Mouse (Mus musculus): ENCODE measurements around the gene Clta.
A peak's percentile ranks its signal among the peaks of the same experiment; 100 is the strongest.

Gene Clta

DNA sequence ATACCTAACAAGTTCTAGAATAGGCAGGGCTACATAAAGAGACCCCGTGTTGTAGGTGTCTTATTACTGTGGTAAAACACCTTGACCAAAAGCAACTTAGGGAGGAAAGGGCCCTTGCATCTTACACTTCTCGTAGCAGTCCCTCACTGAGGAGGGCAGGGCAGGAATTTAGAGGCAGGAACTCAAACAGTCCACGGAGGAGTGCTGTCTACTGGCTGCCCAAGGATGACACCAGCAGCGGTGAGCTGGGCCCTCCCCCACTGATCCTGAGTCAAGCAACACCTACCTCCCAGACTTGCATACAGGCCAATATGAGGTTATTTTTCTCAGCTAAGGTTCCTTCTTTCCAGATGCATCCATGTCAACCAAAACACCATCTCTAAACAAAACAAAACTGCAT is 24.0 kb upstream of the Clta start:
- DNase-seq (ENCODE audit: low read depth) = no peak

DNA sequence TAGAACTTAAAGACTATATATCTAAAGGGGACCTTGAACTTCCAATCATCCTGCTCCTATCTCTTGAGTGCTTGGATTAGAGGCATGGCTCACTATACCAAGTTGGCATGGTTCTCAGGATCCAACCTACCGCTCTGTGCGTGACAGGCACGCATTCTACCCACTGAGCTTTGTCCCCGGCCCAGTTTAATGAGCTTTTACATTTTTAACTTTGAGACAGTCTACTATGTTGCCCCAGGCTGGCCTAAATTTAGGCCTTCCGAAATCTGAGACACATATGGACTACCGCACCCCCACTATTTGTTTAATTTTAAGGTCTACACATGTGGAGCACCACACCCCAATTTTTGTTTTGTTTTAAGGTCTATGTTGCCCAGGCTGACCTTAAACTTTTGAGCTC is 23.4 kb upstream of the Clta start:
- no peak for DNase-seq (ENCODE audit: low read depth)

DNA sequence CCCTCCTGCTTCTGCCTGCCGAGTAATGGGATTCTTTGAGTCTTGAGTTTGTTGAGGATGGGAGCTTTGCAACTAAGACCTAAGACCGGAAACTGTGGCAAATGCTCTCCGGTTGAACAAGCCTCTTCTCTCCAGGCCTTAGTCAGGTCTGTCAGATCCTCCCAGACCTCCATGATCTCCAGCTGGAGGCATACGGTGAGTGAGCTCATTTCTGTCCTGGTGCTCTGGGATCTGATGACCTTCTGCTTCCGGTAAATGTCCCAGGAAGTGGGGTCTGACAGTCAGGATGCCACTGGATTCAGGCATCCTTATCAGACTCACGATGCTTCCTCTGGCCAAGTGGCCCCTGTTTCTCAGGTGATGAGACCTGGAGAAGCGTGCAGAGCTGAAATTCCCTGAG is 23.0 kb upstream of the Clta start:
- no peak for DNase-seq (ENCODE audit: low read depth)

DNA sequence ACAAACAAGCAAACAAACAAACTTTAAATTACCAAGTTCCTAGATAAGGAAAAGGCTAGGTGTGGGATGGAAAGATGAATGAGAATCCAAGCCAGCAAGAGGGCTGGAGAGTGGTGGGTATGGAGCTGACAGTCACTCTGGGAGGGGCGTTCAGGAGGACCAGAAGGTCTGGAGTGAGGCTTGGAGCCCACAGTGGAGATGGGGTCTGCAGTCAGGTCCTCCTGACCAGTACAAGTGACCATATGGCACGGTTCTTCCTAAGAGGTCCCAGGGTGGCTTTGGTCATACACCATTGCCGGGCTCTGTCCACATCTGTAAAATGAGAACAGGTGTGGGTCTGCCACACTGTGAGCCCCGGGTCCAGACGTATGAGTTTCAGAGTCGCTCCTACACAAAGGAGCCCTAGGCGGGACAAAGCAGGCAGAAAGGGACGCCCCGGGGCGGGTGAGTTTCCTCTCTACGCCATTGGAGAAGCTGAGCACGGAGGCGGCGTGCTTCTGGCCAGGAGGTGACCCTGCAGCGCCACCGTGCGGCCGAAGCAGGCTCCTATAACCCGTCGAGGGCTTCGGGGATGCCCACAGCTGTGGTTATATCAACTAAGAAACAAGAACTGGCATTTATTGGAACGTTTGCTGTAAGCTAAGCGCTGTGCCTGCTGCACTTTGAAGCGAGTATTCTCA is 22.1 kb upstream of the Clta start:
- peak; percentile 96 for DNase-seq (ENCODE audit: low read depth)

DNA sequence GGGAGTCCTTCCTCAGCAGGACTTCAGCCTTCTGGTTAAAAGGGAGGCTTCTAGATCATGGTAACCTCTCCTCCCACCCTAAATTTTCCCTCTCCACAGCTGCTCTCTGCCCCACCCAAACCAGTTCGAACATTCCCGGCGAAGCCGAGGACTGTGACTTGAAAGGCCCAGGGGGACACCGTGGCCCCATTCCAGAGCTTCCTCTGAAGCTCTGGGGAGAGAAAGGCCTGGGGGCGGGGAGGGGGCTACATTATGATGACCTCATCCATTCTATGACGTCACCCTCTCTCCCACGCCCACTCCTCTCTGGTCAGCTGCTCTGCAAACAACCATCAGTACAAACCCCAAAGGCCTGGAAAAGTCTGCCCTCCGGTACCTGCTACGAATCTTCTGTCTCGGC is 21.1 kb upstream of the Clta start, which contains the start of gene Ccin:
Gene Ccin (plus strand): TSS at position 303 of the 400 bp plus-strand sequence.
- DNase-seq (ENCODE audit: low read depth) = no peak

DNA sequence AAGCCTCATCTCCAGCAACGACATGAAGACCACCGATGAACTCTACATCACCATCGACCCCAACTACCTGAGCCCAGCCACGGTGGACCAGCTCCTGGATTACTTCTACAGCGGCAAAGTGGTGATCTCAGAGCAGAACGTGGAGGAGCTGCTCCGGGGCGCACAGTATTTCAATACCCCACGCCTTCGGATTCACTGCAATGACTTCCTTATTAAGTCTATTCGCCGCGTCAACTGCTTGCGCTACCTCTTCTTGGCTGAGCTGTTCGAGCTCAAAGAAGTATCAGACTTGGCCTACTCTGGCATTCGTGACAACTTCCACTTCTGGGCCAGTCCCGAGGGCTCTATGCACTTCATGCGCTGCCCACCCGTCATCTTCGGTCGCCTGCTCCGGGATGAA is 20.5 kb upstream of the Clta start:
- no peak for DNase-seq (ENCODE audit: low read depth)

DNA sequence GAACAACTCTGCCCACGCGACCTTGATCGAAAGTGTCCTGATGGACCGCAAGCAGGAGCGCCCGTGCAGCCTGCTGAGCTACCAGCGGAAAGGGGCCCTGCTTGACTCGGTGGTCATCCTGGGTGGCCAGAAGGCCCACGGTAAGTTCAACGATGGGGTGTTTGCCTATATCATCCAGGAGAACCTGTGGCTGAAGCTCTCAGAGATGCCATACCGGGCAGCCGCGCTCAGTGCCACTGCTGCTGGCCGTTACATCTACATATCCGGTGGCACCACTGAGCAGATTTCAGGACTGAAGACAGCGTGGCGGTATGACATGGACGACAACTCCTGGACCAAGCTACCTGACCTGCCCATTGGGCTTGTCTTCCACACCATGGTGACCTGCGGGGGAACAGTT is 19.9 kb upstream of the Clta start:
- no peak for DNase-seq (ENCODE audit: low read depth)

DNA sequence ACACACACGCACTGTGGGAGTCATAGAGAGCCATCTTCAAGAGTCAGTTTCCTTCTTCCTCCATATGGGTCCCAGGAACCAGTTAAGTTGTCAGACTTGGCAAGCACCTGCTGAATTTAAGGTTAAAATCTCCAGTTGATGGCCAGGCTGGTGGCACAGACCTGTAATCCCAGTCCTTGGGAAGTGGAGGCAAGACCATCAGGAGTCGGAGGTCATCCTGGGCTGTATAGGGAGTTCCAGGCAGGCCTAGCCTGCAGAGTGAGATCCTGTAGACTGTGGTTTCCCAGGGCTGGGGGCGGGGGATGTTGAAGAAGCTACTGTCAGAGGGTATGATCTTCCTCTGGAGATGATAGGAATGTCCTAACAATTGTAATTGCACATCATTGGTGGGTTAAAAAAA is 15.3 kb upstream of the Clta start:
- DNase-seq (ENCODE audit: low read depth) = no peak

DNA sequence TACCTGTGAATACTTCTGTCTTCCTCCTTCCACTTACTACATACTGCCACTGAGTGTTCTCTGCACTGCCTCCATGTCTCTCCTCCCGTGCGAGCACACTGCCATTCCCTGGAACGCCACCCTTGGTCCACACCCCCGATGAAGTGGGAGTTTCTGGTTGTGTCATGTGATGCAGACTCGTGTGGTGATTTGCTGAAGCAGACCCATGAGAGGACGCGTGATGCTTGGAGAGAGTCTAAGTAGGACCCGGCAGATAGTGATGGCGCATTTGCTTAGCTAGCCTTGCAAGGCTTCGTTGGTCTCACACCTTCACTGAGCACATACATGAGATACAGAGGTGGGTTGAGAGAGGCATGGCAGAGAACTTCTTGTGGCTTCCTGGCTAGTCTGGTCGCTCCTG is 11.2 kb upstream of the Clta start:
- DNase-seq (ENCODE audit: low read depth) = no peak

DNA sequence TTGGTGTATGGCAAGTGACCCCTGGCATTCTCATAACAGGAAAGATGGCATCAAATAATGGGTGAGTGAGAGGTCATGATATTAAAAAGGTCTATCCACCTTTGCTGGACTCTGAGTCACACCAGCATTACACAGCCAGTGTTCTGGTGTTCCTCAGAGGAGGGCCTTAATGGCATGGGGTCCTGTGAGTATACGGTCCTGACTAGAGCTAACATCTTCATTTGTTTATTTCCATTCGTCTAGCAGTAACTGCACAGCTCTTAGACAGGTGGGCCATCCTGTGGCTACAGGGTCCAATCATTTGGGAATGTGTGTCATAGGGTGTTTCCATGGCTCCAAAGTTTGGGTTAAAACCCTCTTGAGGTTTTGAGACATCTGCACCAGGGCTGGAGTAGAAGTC is 9.9 kb upstream of the Clta start:
- DNase-seq (ENCODE audit: low read depth) = no peak

DNA sequence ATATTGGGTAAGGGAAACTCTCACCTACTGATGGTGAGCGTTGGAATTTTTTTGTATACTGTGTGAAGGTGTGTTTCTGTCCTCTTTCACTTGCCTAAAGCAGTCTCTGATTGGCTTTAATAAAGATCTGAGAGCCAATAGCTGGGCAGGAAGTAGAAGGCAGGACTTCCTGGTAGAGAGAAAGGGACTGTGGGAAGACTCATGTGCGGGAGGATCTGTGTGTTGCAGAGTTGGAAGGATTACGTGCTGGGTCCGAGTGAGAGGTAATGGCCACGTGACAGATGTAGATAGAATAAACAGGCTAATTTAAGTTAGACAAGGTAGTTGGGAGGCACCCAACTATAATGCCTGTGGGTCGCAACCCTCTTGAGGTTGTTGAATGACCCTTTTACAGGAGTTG is 630 bp upstream of the Clta start:
- no peak for DNase-seq (ENCODE audit: low read depth)

DNA sequence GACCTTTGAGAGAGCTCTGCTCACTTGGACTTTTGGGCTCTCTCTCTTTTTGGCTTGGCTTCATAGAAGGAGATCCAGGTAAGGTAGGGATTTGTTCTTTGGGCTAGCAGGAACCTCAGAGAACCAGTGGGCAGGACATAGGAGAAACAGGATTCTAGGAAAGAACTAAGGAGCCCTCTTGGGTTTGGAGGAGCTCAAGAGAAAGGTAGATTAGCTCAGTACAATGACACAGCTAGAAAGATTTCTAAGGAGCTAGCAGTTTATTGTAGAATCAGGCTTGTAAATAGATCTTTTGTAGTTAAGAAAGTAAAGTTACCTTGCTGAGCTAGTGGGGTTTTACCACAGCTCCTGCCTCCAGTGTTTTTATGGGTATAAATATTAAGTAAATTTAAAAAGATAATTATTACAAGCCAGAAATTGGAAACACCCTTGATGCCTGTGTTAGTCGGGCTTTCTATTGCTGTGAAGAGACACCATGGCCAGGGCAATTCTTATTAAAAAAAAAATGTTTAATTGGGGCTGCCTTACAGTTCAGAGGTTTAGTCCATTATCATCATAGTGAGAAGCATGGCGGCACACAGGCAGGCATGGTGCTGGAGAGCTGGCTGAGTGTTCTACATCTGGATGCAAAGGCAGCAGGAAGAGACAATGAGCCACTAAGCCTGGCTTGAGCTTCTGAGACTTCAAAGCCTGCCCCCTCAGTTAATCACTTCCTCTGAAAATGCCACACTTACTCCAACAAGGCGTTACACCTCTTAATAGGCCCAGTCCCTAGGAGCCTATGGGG is 564 bp downstream of the Clta start:
- no peak for DNase-seq (ENCODE audit: low read depth)

DNA sequence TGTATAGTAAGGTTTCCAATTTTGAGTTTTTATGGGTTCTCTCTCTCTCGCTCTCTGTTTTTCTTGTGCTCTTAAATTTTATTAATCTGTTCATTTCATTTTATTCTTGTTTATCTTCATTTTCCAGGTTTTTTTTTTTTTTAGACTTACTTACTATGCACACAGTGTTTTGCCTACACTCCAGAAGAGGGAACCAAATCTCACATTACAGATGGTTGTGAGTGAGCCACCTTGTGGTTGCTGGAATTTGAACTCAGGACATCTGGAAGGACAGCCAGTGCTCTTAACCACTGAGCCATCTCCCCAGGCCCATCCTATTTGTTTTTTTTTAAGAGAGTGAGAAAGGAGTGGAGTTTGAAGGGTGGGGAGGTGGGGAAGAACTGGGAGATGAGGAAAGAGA is 5.9 kb downstream of the Clta start:
- DNase-seq (ENCODE audit: low read depth) = no peak

DNA sequence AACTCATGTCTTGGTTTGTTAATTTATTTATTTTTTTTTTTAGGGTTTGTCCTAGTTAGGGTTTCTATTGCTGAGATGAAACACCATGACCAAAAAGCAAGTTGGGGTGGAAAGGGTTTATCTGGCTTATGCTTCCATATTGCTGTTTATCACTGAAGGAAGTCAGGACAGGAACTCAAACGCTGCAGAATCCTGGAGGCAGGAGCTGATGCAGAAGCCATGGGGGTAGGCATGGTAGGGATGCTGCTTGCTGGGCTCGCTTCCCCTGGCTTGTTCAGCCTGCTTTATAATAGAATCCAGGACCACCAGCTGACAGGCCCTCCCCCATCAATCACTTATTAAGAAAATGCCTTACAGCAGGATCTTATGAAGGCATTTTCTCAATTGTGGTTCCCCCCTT is 6.6 kb downstream of the Clta start:
- DNase-seq (ENCODE audit: low read depth) = no peak

DNA sequence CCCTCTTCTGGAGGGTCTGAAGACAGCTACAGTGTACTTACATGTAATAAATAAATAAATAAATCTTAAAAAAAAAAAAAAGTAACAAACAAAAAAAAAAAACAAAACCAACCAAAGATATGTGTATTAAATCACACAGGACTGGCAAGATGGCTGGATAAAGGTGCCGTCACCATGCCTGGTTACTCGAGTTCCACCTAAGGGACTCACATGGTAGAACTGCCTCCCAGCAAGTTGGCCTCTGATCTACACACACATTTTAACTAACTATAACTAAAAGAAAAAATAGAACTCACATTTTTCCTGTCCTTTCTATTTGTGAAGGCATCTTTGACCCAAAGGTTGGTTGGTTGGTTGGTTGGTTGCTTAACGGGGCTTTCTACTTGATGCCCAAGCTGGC is 7.5 kb downstream of the Clta start:
- peak; percentile 52 for DNase-seq (ENCODE audit: low read depth)

DNA sequence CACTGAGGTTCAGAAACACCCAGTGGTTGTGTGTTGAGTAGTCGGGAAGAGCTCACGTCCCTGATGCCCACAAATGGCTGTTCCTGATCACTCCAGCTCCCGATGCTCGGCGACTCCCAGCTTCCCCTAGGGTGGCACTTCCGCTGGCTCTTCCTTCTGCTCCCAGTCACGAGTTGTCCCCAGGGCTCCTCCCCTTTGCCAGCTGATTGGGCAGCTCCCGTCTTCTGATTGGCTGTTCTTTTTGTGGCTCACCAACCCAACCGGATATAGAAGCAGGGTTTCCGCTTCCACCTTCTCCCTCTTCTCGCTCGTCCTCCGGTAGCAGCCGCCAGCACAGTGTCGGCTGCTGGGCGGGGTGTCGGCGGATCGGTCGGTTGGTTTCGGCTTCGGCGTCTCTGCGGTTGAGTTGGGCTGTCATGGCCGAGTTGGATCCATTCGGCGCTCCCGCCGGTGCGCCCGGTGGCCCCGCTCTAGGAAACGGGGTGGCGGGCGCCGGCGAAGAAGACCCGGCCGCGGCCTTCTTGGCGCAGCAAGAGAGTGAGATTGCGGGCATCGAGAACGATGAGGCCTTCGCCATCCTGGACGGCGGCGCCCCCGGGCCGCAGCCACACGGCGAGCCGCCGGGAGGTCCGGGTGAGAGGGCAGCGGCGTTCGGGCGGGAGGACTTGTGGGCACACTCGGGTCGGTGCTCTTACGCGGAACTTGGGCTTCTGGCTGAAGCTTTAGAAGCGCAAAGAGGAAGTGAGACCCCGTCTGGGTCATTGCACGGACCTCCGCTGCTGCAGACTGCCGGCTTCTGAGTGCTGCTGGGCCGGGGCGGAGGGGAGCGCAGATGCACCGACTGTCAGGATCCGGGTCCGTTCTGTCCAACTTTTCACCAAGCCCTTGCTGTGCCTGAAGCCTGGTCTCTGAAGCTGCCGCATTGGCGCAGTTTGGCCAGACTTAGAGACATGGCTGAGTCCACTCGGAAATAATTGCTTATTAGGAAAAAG is 8.4 kb downstream of the Clta start:
- peak; percentile 91 for DNase-seq (ENCODE audit: low read depth)

DNA sequence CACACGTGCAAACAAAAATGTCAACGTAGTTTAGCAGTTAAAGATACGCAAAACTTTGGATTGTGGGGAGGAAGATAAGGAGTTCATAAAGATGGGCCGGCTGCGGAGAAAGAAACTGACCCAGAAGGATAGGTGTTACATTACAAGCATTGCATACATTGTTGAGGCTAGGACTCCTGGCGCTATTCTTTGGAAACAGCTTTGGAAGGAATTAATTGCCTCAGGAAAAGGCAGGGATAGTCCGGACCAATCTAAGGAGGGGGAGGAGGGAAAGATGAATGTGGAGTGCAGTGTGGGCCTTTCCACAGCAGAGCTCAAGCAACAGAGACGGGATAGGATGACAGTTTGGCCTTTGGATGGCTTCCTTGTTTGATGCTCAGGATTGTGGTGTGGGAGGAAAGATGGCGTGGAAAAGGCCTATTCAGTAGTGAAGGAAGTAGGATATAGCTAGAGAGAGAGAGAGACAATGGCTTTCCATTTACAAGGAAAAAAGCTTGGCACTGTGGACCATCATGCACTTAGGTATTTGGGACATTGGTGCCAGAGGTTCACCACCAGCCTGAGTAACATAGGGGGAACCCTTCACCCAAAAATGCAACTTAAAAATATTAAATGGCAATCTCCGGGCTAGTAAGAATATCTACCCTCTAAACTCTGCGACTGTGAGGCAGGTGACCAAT is 9.3 kb downstream of the Clta start:
- DNase-seq (ENCODE audit: low read depth) = no peak

DNA sequence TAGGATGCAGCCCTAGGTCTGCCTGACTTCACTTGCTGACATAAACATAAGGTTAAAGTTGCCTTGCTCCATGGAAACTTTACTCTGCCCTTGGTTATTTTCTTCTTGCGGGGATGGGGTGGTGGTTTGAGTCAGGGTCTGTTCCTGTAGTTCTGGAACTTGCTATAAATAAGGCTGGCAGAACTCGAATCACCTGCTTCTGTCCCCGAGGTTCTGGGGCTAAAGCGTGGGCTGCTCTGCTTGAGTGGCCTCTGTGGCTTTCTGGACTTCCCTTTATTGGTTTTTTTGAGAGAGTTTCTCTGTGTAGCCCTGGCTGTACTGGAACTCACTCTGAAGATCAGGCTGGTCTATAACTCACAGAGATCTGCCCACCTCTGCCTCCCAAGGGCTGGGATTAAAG is 11.8 kb downstream of the Clta start:
- no peak for DNase-seq (ENCODE audit: low read depth)

DNA sequence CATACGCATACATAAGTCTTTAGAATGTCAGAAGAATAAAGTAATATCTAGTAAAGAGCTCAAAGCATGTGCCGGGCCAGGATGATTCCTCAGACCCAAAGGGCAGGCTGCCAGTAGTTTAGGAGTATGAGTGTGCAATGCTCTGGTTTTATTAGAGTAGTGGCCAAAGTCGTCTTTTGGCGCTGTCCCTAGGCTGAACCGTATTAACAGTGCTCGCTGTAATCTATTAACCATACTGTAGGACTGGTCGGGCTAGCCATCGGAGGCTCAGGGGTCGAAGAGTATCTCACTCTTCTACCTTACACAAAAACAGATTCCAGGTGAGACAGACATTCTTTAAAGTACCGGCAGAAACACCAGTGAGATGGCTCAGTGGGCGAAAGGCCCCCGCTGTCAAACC is 12.5 kb downstream of the Clta start:
- DNase-seq (ENCODE audit: low read depth) = no peak

DNA sequence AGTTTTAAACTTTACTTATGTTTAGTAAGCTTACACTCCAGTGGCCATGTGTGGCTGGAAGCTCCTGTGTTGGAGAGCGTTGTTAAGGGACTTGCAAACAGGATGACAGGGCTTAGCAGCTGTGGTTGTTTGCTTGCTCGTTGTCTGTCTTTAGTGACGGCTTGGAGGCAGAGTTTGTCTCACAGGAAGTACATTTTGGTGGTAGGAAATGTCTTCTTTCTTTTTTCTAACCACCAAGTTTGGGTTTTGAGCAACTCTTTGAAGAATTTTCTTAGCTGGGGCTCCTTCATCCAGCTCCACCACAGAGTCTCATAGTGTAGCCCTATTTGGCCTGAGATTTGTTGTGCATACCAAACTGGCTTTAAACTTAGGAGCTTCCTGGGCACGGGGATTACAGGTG is 18.1 kb downstream of the Clta start:
- DNase-seq (ENCODE audit: low read depth) = peak; percentile 91

DNA sequence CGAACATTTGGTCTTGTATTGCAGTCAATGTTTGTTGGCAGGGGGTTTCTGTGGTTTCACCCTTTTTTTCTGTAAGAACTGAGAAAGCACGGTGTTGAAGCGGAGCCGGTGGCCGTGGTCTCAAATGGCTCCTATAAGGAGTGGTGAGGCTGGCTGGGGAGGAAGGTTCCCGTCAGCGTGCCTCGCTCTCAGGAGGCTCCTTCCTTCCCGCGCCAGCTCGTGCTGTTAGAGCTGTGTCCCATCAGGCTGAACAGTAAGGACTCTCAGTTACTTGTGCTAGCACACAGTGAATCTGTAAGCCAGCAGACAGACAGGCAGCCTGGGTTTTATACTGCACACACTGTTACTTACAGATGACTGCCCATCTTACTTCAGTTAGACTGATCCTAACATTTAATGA is 18.5 kb downstream of the Clta start:
- no peak for DNase-seq (ENCODE audit: low read depth)

DNA sequence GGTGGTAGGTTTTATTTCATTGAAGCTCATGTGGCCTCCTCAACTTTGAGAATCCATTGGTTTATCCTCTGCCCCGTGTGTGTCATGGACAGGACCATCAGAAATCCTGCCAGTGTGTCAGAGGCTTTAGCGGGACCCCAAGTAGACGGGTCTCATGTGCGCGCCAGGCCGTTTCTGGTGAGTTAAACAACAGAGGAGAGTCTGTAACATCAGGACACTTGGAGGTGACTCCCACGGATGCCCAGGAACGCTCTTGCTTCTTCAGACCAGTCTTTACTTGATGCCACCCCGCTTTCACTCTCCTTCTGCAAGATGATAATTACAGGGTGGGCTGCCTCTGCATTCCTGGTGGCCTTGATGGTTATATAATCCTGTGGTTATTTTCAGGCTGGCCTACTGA is 19.4 kb downstream of the Clta start:
- DNase-seq (ENCODE audit: low read depth) = no peak

Measured in naive thymus-derived CD4-positive, alpha-beta T cell, adult 2 months (primary cell).